Mouse (Mus musculus): ENCODE data around the gene Podn. TPM values are rescaled to one million over a fixed set of nuclear protein-coding genes. Genes with fewer than 3 reads are reported as not detected.

Gene Podn
- total RNA-seq, 2 experiments from 2014 or later, result 7.2 to 12.6 TPM

DNA sequence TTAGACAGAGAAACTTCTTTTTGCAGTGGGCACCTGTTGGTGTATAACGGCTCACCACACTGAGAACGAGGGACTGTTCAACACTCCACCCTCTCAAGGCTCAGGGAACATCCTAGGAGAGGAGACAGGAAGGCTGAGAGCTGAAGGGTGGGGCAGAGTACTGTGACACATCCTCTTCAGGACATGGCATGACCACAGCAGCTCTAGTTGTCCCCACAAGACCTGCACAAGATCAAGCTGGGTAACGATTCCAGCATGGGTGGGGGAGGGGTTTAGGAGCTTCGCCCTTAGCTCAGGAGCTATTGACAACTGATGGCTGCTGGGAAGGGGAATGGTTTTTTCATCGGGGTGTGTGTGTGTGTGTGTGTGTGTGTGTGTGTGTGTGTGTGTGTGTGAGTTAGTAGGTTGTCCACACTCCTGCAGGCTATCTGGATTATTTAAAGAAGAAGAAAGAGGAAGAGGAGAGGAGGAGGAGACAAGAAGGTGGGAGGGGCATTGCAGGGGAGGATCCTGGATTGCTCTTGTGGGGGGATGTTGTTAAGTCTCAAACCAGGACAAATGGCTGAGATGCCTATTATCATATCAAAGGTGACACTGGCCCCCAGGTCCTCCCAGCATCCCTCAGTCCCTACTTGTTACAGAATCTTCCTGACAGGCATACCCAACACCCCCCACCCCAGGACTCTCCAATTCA, 129.7 kb downstream of the Podn start:
- no peak for DNase-seq

Small RNA genes lying within 50 kb of the gene (microRNA-seq; reads per million reads assigned to microRNA genes)
- gene Mir6397 (ENCODE audit: borderline replicate concordance in 2 of 2), result 0 reads per million in 2 experiments

Other genes starting within 250 kb of the Podn start
- gene Magoh, start 216.7 kb downstream of the Podn start, total RNA-seq (2021), result 10 to 100 TPM; 19.9 to 25.8 TPM
- 10 to 100 TPM; 43.6 to 48.4 TPM for gene 0610037L13Rik, start 206.6 kb downstream of the Podn start, total RNA-seq (2021)
- 10 to 100 TPM; 61.0 to 66.6 TPM for gene Cpt2, start 172.8 kb downstream of the Podn start, total RNA-seq (2021)
- gene Slc1a7, start 128.1 kb downstream of the Podn start, total RNA-seq (2021), result under 1 TPM; 0.11 to 0.26 TPM
- 100 to 1,000 TPM; 152 to 156 TPM for gene Scp2, start 48.6 kb upstream of the Podn start, total RNA-seq (2021)
- 1 to 10 TPM; 4.6 to 5.4 TPM for gene Echdc2, start 69.0 kb upstream of the Podn start, total RNA-seq (2021)
- gene Zyg11a, start 121.6 kb upstream of the Podn start, total RNA-seq (2021), result under 1 TPM; 0.33 to 0.78 TPM
- gene Zyg11b, start 204.7 kb upstream of the Podn start, total RNA-seq (2021), result 10 to 100 TPM; 44.6 to 51.1 TPM
- gene Coa7, start 231.7 kb upstream of the Podn start, total RNA-seq (2021), result 10 to 100 TPM; 33.6 to 35.4 TPM

All from gastrocnemius, postnatal 25 days (tissue).